Mouse (Mus musculus): ENCODE data around the gene Kcnab2. TPM values are rescaled to one million over a fixed set of nuclear protein-coding genes. Genes with fewer than 3 reads are reported as not detected.

The Kcnab2 gene
- total and polyA plus RNA-seq, 3 experiments: 82.9 to 118 TPM; not detected in 1

DNA sequence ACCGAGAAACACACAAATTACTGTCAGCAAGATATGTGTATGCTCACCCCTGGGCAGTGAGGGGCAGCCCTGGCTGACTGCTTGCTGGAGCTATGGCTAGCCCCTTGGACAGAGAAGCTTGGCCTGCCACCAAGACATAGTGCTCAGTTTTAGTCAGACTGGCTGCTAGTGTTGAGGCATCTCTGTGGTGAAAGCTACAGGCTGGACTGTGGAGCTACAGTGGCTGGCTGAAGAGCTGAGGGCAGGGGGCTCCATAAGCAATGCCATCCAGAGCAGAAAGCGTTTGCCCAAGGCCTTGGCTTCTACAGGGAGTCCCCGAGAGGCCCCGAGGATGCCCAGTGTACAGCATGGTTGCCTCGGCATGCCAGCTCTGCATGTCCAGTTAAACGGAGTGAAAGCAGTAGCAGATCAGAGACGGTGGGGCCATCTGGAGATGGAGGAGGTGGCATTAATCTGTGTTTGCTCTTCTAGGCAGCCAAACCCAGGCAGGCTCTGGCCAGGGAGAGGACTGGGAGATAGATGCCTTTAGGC, 71.9 kb downstream of the Kcnab2 start:
- Histone ChIP-seq H3K4me1 (ENCODE audit: control insufficient read depth in 1 of 2, insufficient read depth in 2 of 2, low read length in 2 of 2) (no peaks in the 10 kb centered on the region), H3K27me3 (ENCODE audit: control insufficient read depth in 1 of 2, insufficient read depth in 2 of 2, low read length in 2 of 2) (no peaks in the 10 kb centered on the region), H3K27ac (ENCODE audit: control insufficient read depth, low read depth, low read length) (no peak overlapping the region), H3K4me3 (ENCODE audit: control insufficient read depth in 1 of 2, insufficient read depth in 1 of 2, low read depth in 2 of 2, low read length in 2 of 2) (no peak overlapping the region), H3K36me3 (ENCODE audit: control insufficient read depth in 1 of 2, insufficient read depth in 2 of 2, low read length in 2 of 2) (no peaks in the 10 kb centered on the region; a peak in 1 of 4 replicates), H3K9ac (ENCODE audit: control insufficient read depth, low read depth, low read length, poor library complexity, severe bottlenecking) (no peak overlapping the region), H3K9me3 (replicated peaks; ENCODE audit: insufficient read depth, low read length) (no peaks in the 10 kb centered on the region), H3K79me2 (ENCODE audit: control insufficient read depth, insufficient read depth, low read length, poor library complexity) (no peaks in the 10 kb centered on the region)
- DNase-seq (ENCODE audit: low read depth, low spot score): no peak
- no peak for TF ChIP-seq CTCF (IDR thresholded peaks at IDR 0.05 in 2 of 3, conservative IDR thresholded peaks at IDR 0.05 in 1 of 3; ENCODE audit: control insufficient read depth in 1 of 3, insufficient read depth in 1 of 3, low read depth in 2 of 3, low read length in 3 of 3, poor library complexity in 1 of 3, severe bottlenecking in 1 of 3)
- no peak for TF ChIP-seq NELFE (IDR thresholded peaks at IDR 0.05; ENCODE audit: low read depth, low read length)
- no peak for TF ChIP-seq TBP (IDR thresholded peaks at IDR 0.05; ENCODE audit: low read depth, low read length)
- TF ChIP-seq TAL1 (IDR thresholded peaks at IDR 0.05; ENCODE audit: low read length): no peak
- no peak for TF ChIP-seq E2F4 (IDR thresholded peaks at IDR 0.05; ENCODE audit: borderline replicate concordance, low read depth, low read length)
- no peak for TF ChIP-seq GABPA (IDR thresholded peaks at IDR 0.05; ENCODE audit: low read depth, low read length)
- no peak for TF ChIP-seq USF2 (IDR thresholded peaks at IDR 0.05; ENCODE audit: borderline replicate concordance in 1 of 2, insufficient read depth in 1 of 2, low read depth in 1 of 2, low read length in 2 of 2)
- TF ChIP-seq GATA1 (IDR thresholded peaks at IDR 0.05; ENCODE audit: low read depth, low read length): no peak

DNA sequence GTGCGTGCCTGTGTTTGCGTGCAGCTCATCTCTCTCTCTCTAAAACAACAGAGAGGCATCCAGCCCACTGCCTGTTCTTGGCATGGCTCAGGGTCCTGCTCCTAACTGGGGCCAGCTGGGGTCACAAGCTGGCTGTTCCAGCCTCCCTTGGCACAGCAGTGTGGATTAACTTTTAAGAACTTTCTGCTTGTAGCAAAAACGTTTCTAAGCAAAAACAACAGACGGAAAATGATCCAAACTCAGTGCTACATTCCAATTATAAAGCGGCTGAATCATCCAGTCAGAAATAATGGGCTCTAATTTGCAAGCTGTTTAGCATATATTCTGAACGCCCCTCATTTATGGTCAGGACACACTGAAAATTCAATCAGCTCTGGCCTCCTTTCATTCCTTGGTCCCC, 72.5 kb downstream of the Kcnab2 start:
- H3K36me3 ChIP-seq (ENCODE audit: control insufficient read depth in 1 of 2, insufficient read depth in 2 of 2, low read length in 2 of 2): no peaks in the 10 kb centered on the region; a peak in 1 of 4 replicates
- DNase-seq (ENCODE audit: low read depth, low spot score): no peak
- no peaks in the 10 kb centered on the region for H3K4me1 ChIP-seq (ENCODE audit: control insufficient read depth in 1 of 2, insufficient read depth in 2 of 2, low read length in 2 of 2)
- no peaks in the 10 kb centered on the region for H3K9me3 ChIP-seq (replicated peaks; ENCODE audit: insufficient read depth, low read length)
- no peaks in the 10 kb centered on the region for H3K27me3 ChIP-seq (ENCODE audit: control insufficient read depth in 1 of 2, insufficient read depth in 2 of 2, low read length in 2 of 2)
- H3K27ac ChIP-seq (ENCODE audit: control insufficient read depth, low read depth, low read length): no peak overlapping the region
- H3K9ac ChIP-seq (ENCODE audit: control insufficient read depth, low read depth, low read length, poor library complexity, severe bottlenecking): no peak overlapping the region
- TF ChIP-seq GATA1 (IDR thresholded peaks at IDR 0.05; ENCODE audit: low read depth, low read length): no peak
- TF ChIP-seq CTCF (IDR thresholded peaks at IDR 0.05 in 2 of 3, conservative IDR thresholded peaks at IDR 0.05 in 1 of 3; ENCODE audit: control insufficient read depth in 1 of 3, insufficient read depth in 1 of 3, low read depth in 2 of 3, low read length in 3 of 3, poor library complexity in 1 of 3, severe bottlenecking in 1 of 3): no peak
- no peak for TF ChIP-seq NELFE (IDR thresholded peaks at IDR 0.05; ENCODE audit: low read depth, low read length)
- no peak for TF ChIP-seq POLR2AphosphoS5 (IDR thresholded peaks at IDR 0.05; ENCODE audit: borderline replicate concordance, low read depth, low read length)
- TF ChIP-seq TCF12 (IDR thresholded peaks at IDR 0.05; ENCODE audit: low read depth, low read length): no peak
- H3K4me3 ChIP-seq (ENCODE audit: control insufficient read depth in 1 of 2, insufficient read depth in 1 of 2, low read depth in 2 of 2, low read length in 2 of 2): no peak overlapping the region
- H3K79me2 ChIP-seq (ENCODE audit: control insufficient read depth, insufficient read depth, low read length, poor library complexity): no peaks in the 10 kb centered on the region

- H3K9ac ChIP-seq (ENCODE audit: control insufficient read depth, low read depth, low read length, poor library complexity, severe bottlenecking): no peak overlapping the region
- H3K27me3 ChIP-seq (ENCODE audit: control insufficient read depth in 1 of 2, insufficient read depth in 2 of 2, low read length in 2 of 2): no peaks in the 10 kb centered on the region
- no peaks in the 10 kb centered on the region for H3K36me3 ChIP-seq (ENCODE audit: control insufficient read depth in 1 of 2, insufficient read depth in 2 of 2, low read length in 2 of 2)
- H3K4me1 ChIP-seq (ENCODE audit: control insufficient read depth in 1 of 2, insufficient read depth in 2 of 2, low read length in 2 of 2): no peaks in the 10 kb centered on the region
- H3K27ac ChIP-seq (ENCODE audit: control insufficient read depth, low read depth, low read length): no peak overlapping the region
- H3K9me3 ChIP-seq (replicated peaks; ENCODE audit: insufficient read depth, low read length): no peaks in the 10 kb centered on the region
- TF ChIP-seq GATA1 (IDR thresholded peaks at IDR 0.05; ENCODE audit: low read depth, low read length) (no peak), TCF12 (IDR thresholded peaks at IDR 0.05; ENCODE audit: low read depth, low read length) (no peak), POLR2AphosphoS5 (IDR thresholded peaks at IDR 0.05; ENCODE audit: borderline replicate concordance, low read depth, low read length) (no peak), MAZ (IDR thresholded peaks at IDR 0.05; ENCODE audit: low read depth, low read length) (no peak), USF1 (IDR thresholded peaks at IDR 0.05; ENCODE audit: low read depth, low read length) (no peak), USF2 (IDR thresholded peaks at IDR 0.05; ENCODE audit: borderline replicate concordance in 1 of 2, insufficient read depth in 1 of 2, low read depth in 1 of 2, low read length in 2 of 2) (no peak), UBTF (IDR thresholded peaks at IDR 0.05; ENCODE audit: borderline replicate concordance, insufficient read depth, low read depth, low read length) (no peak), ETS1 (IDR thresholded peaks at IDR 0.05; ENCODE audit: low read depth, low read length) (no peak), MAX (IDR thresholded peaks at IDR 0.05; ENCODE audit: low read length) (no peak), MAFK (IDR thresholded peaks at IDR 0.05; ENCODE audit: borderline replicate concordance, low read depth, low read length) (no peak), EP300 (IDR thresholded peaks at IDR 0.05; ENCODE audit: low read depth in 1 of 2, low read length in 2 of 2) (no peak), RCOR1 (IDR thresholded peaks at IDR 0.05; ENCODE audit: low read depth, low read length) (no peak), MXI1 (IDR thresholded peaks at IDR 0.05; ENCODE audit: low read depth, low read length) (no peak)
- H3K79me2 ChIP-seq (ENCODE audit: control insufficient read depth, insufficient read depth, low read length, poor library complexity): no peaks in the 10 kb centered on the region
- H3K4me3 ChIP-seq (ENCODE audit: control insufficient read depth in 1 of 2, insufficient read depth in 1 of 2, low read depth in 2 of 2, low read length in 2 of 2): no peak overlapping the region
- no peak for DNase-seq (ENCODE audit: low read depth, low spot score)
These were observed 78.7 kb downstream of the Kcnab2 start for GRCm38 (mm10) chr4:152398926-152399325.
